Mouse (Mus musculus) heart, postnatal 0 days (tissue): ENCODE measurements around the gene Ascl2. TPM values are rescaled to one million over a fixed set of nuclear protein-coding genes. Genes with fewer than 3 reads are reported as not detected.

Source experiments
- ATAC-seq: fragments of 200-750 bp; cut with Nextera tagmentation; 2 replicates; pipeline ENCODE4 v1.8.0; 2017; ENCODE audit warnings: low read depth, moderate number of reproducible peaks, moderate library complexity; ENCODE audit not compliant: insufficient read depth
- DNase-seq: peaks from one replicate; pipeline ENCODE4 v3.0.0-alpha.2; 2016; ENCODE audit warnings: low spot score
- H3K27ac ChIP-seq: fragments of 300-500 bp; sonication (generic); 2 replicates; pipeline ENCODE4 v1.5.1; 2014; ENCODE audit warnings: low read depth, mild to moderate bottlenecking
- H3K27me3 ChIP-seq: fragments of 300-500 bp; sonication (generic); 2 replicates; pipeline ENCODE4 v1.6.1; 2014; ENCODE audit warnings: low read length, mixed read lengths; ENCODE audit not compliant: control insufficient read depth, insufficient read depth
- H3K36me3 ChIP-seq: fragments of 300-500 bp; sonication (generic); replicated peaks from 2 replicates; pipeline ENCODE4 v1.6.1; 2014; ENCODE audit warnings: low read length, mixed read lengths; ENCODE audit not compliant: control insufficient read depth, insufficient read depth
- H3K4me1 ChIP-seq: fragments of 300-500 bp; sonication (generic); 2 replicates; pipeline ENCODE4 v1.6.1; 2014; ENCODE audit warnings: antibody characterized with exemption; ENCODE audit not compliant: control insufficient read depth, insufficient read depth
- H3K4me2 ChIP-seq: fragments of 300-500 bp; sonication (generic); 2 replicates; pipeline ENCODE4 v1.6.1; 2014; ENCODE audit warnings: low read depth, mild to moderate bottlenecking, low read length, moderate library complexity
- H3K4me3 ChIP-seq: fragments of 300-500 bp; sonication (generic); 2 replicates; pipeline ENCODE4 v1.5.1; 2014; ENCODE audit warnings: low read depth, low read length
- H3K9ac ChIP-seq: fragments of 300-500 bp; sonication (generic); replicated peaks from 2 replicates; pipeline ENCODE4 v1.6.1; 2014; ENCODE audit warnings: low read depth, low read length, mixed read lengths
- H3K9me3 ChIP-seq: fragments of 300-500 bp; sonication (generic); replicated peaks from 2 replicates; pipeline ENCODE4 v1.6.1; 2016; ENCODE audit warnings: low read length; ENCODE audit not compliant: control insufficient read depth
- CTCF ChIP-seq: IDR thresholded peaks from 2 replicates; pipeline ENCODE4 v1.5.1; 2016; ENCODE audit warnings: antibody characterized with exemption, control low read depth, low read depth
- EP300 ChIP-seq: IDR thresholded peaks from 2 replicates; pipeline ENCODE4 v1.6.1; 2016; ENCODE audit warnings: antibody characterized with exemption, low read depth
- WGBS: fragments of 180-500 bp; shearing (Covaris S2); extraction: QIAGEN DNeasy Blood & Tissue Kit; methylation state at CpG from one replicate; pipeline ENCODE4 v1.1.7; 2014; 5-methylcytosine and 5-hydroxymethylcytosine counted together
- polyA plus RNA-seq: library from polyadenylated mRNA; unstranded; fragments of >200 nt; fragmentation: Nextera tagmentation; extraction: Ambion mirVana; gene quantifications from 2 replicates; pipeline ENCODE4 v1.2.1, GENCODE M21; 2015
- total RNA-seq: library from RNA; depleted of rRNA; stranded (reverse); fragments of >200 nt; gene quantifications from 2 replicates; pipeline ENCODE4 v1.2.3, GENCODE M21; 2014; ENCODE audit warnings: low replicate concordance; rRNA removed

Ascl2 gene
- total and polyA plus RNA-seq, 2 experiments from 2014 or later = not detected

- WGBS = 83% methylated on average over 8 of the region's 8 CpGs
- no peak for ATAC-seq
- TF ChIP-seq CTCF (no peak), EP300 (no peak)
These were observed 41.8 kb downstream of the Ascl2 start for GRCm38 (mm10) chr7:142927293-142927692.

GRCm38 (mm10) chr7:142918641-142919628 lies 50.1 kb downstream of the Ascl2 start:
- no peaks in the 10 kb centered on the region for H3K4me1 ChIP-seq
- H3K9me3 ChIP-seq = no peaks in the 10 kb centered on the region
- no peak overlapping the region for H3K4me3 ChIP-seq
- 22% methylated on average over 8 of the region's 8 CpGs for WGBS
- no peak overlapping the region for H3K27ac ChIP-seq
- H3K36me3 ChIP-seq = no peaks in the 10 kb centered on the region
- no peak overlapping the region for H3K9ac ChIP-seq
- TF ChIP-seq CTCF = peak; percentile 100
- TF ChIP-seq EP300 = no peak
- DNase-seq (peak; percentile 40), ATAC-seq (peak; percentile 82)
- no peak overlapping the region for H3K4me2 ChIP-seq
- peaks cover 45% of the 10 kb centered on the region for H3K27me3 ChIP-seq

More at GRCm38 (mm10) chr7:142927293-142927692, 41.8 kb downstream of the Ascl2 start:
- Histone ChIP-seq H3K36me3 (no peaks in the 10 kb centered on the region), H3K9me3 (no peaks in the 10 kb centered on the region), H3K27ac (no peak overlapping the region), H3K4me1 (no peaks in the 10 kb centered on the region), H3K4me3 (no peak overlapping the region), H3K27me3 (peaks cover 7% of the 10 kb centered on the region; the same call in 1 of the 2 replicates), H3K4me2 (no peak overlapping the region), H3K9ac (no peak overlapping the region)
- DNase-seq = no peak

- Histone ChIP-seq H3K9ac (no peak overlapping the region), H3K9me3 (no peaks in the 10 kb centered on the region), H3K4me3 (no peak overlapping the region), H3K27ac (no peak overlapping the region), H3K36me3 (no peaks in the 10 kb centered on the region), H3K4me2 (no peak overlapping the region), H3K27me3 (peaks cover 39% of the 10 kb centered on the region), H3K4me1 (no peaks in the 10 kb centered on the region)
- 80% methylated on average over 5 of the region's 5 CpGs for WGBS
- DNase-seq (no peak), ATAC-seq (no peak)
- TF ChIP-seq EP300 (no peak), CTCF (no peak)
These were observed 51.4 kb downstream of the Ascl2 start for GRCm38 (mm10) chr7:142917659-142918058.

Other genes starting within 250 kb of the Ascl2 start
- gene Ins2, start 225.9 kb downstream of the Ascl2 start, total RNA-seq = not detected in 2 replicates
- 0.85 TPM in 1 of 2 replicates, not detected in the other for gene Ins2, start 225.9 kb downstream of the Ascl2 start, polyA plus RNA-seq
- 0.15 TPM in 2 replicates for gene Th, start 38.1 kb downstream of the Ascl2 start, total RNA-seq
- 0.19 and 0.81 TPM in 2 replicates for gene Th, start 38.1 kb downstream of the Ascl2 start, polyA plus RNA-seq
- gene Tspan32, start 35.8 kb upstream of the Ascl2 start, total RNA-seq = 0.46 and 0.50 TPM in 2 replicates
- 1.1 and 1.7 TPM in 2 replicates for gene Tspan32, start 35.8 kb upstream of the Ascl2 start, polyA plus RNA-seq
- 1,221 and 1,316 TPM in 2 replicates for gene Cd81, start 83.5 kb upstream of the Ascl2 start, total RNA-seq
- gene Cd81, start 83.5 kb upstream of the Ascl2 start, polyA plus RNA-seq = 793 and 811 TPM in 2 replicates
- gene Tssc4, start 100.0 kb upstream of the Ascl2 start, total RNA-seq = 61.9 and 71.7 TPM in 2 replicates
- 33.7 and 34.0 TPM in 2 replicates for gene Tssc4, start 100.0 kb upstream of the Ascl2 start, polyA plus RNA-seq
- gene Trpm5, start 125.4 kb upstream of the Ascl2 start, total RNA-seq = 0.61 and 2.1 TPM in 2 replicates
- gene Trpm5, start 125.4 kb upstream of the Ascl2 start, polyA plus RNA-seq = 0.70 and 1.6 TPM in 2 replicates
- gene Kcnq1, start 137.1 kb upstream of the Ascl2 start, total RNA-seq = 73.3 and 75.9 TPM in 2 replicates
- 36.4 and 37.2 TPM in 2 replicates for gene Kcnq1, start 137.1 kb upstream of the Ascl2 start, polyA plus RNA-seq